Mouse (Mus musculus) frontal cortex, adult (tissue): ENCODE data around the gene Gid4.

Source experiments
- ATAC-seq: cut with Nextera tagmentation; 2 replicates; pipeline ENCODE4 v1.9.2; 2017; ENCODE audit warnings: mild to moderate bottlenecking, moderate library complexity, mixed read lengths; ENCODE audit not compliant: low TSS enrichment

Gid4 gene

GRCm38 (mm10) chr11:60416963-60417716, at the start of gene Gid4:
TSS of gene Gid4 (plus strand) at chr11:60417145.
- peak; percentile 92 for ATAC-seq

GRCm38 (mm10) chr11:60367256-60367655, 49.7 kb upstream of the Gid4 start:
- ATAC-seq, result no peak

GRCm38 (mm10) chr11:60368909-60369308, 48.0 kb upstream of the Gid4 start:
- no peak for ATAC-seq

GRCm38 (mm10) chr11:60369448-60369847, 47.5 kb upstream of the Gid4 start:
- no peak for ATAC-seq

GRCm38 (mm10) chr11:60370431-60370830, 46.5 kb upstream of the Gid4 start:
- ATAC-seq, result no peak

GRCm38 (mm10) chr11:60374481-60374880, 42.5 kb upstream of the Gid4 start:
- no peak for ATAC-seq

- no peak for ATAC-seq
Observed at GRCm38 (mm10) chr11:60383518-60383917, 33.4 kb upstream of the Gid4 start.

GRCm38 (mm10) chr11:60384762-60385421, 32.1 kb upstream of the Gid4 start:
- ATAC-seq, result peak; percentile 87

GRCm38 (mm10) chr11:60385946-60386345, 31.0 kb upstream of the Gid4 start:
- ATAC-seq, result no peak

- ATAC-seq, result no peak
Observed at GRCm38 (mm10) chr11:60387944-60388343, 29.0 kb upstream of the Gid4 start.

- ATAC-seq, result peak; percentile 38; the same call in 1 of the 2 replicates
Observed at GRCm38 (mm10) chr11:60391346-60391745, 25.6 kb upstream of the Gid4 start.

- peak; percentile 28; the same call in 1 of the 2 replicates for ATAC-seq
Observed at GRCm38 (mm10) chr11:60396546-60396945, 20.4 kb upstream of the Gid4 start.

GRCm38 (mm10) chr11:60397172-60397571, 19.8 kb upstream of the Gid4 start:
- peak; percentile 75 for ATAC-seq

GRCm38 (mm10) chr11:60406606-60407005, 10.3 kb upstream of the Gid4 start:
- no peak for ATAC-seq

- no peak; the same call in 1 of the 2 replicates for ATAC-seq
Observed at GRCm38 (mm10) chr11:60412173-60412572, 4.8 kb upstream of the Gid4 start.

GRCm38 (mm10) chr11:60412921-60413320, 4.0 kb upstream of the Gid4 start:
- ATAC-seq, result no peak

- ATAC-seq, result no peak
Observed at GRCm38 (mm10) chr11:60416590-60416962, 369 bp upstream of the Gid4 start.

GRCm38 (mm10) chr11:60417717-60418472, 950 bp downstream of the Gid4 start, which contains the start of gene Atpaf2:
TSS of gene Atpaf2 (minus strand) at chr11:60418457.
- peak; percentile 9; the same call in 1 of the 2 replicates for ATAC-seq

- no peak for ATAC-seq
Observed at GRCm38 (mm10) chr11:60418473-60418803, 1.5 kb downstream of the Gid4 start.

GRCm38 (mm10) chr11:60422046-60422668, 5.2 kb downstream of the Gid4 start:
- ATAC-seq, result no peak

- ATAC-seq, result no peak
Observed at GRCm38 (mm10) chr11:60423006-60423405, 6.1 kb downstream of the Gid4 start.

- ATAC-seq, result no peak
Observed at GRCm38 (mm10) chr11:60426417-60426816, 9.5 kb downstream of the Gid4 start.
